Mouse (Mus musculus): ENCODE results near the gene Gm49384. TPM values are rescaled to one million over a fixed set of nuclear protein-coding genes. Genes with fewer than 3 reads are reported as not detected.
A peak's percentile ranks its signal among the peaks of the same experiment; 100 is the strongest.

Gene Gm49384
- total RNA-seq, 2 experiments from 2014 or later, result 3.5 to 5.1 TPM

GRCm38 (mm10) chr12:69215000-69215785 lies 11.1 kb upstream of the Gm49384 start:
- Histone ChIP-seq H3K4me3 (no peak overlapping the region), H3K27ac (peak overlapping the region; percentile 20; the same call in 1 of the 2 replicates)
- TF ChIP-seq CTCF (conservative IDR thresholded peaks at IDR 0.05), result no peak
- DNase-seq (ENCODE audit: low spot score in 2 of 2), result peak; percentile 67 to 72

- no peak for TF ChIP-seq CTCF (conservative IDR thresholded peaks at IDR 0.05)
- no peak overlapping the region for H3K27ac ChIP-seq
- no peak for DNase-seq (ENCODE audit: low spot score in 2 of 2)
- H3K4me3 ChIP-seq, result no peak overlapping the region
These were observed 10.3 kb upstream of the Gm49384 start for GRCm38 (mm10) chr12:69214393-69214792.

- Histone ChIP-seq H3K4me3 (no peak overlapping the region), H3K27ac (no peak overlapping the region)
- TF ChIP-seq CTCF (conservative IDR thresholded peaks at IDR 0.05), result peak; percentile 47
- DNase-seq (ENCODE audit: low spot score in 2 of 2), result no peak
These were observed 9.2 kb upstream of the Gm49384 start for GRCm38 (mm10) chr12:69213186-69213777.

- DNase-seq (ENCODE audit: low spot score in 2 of 2), result peak in 1 of 2 experiments; percentile 25
- peak; percentile 73 for TF ChIP-seq CTCF (conservative IDR thresholded peaks at IDR 0.05)
- Histone ChIP-seq H3K27ac (no peak overlapping the region), H3K4me3 (no peak overlapping the region)
These were observed 7.0 kb upstream of the Gm49384 start for GRCm38 (mm10) chr12:69211057-69211456.

- no peak overlapping the region for H3K27ac ChIP-seq
- TF ChIP-seq CTCF (conservative IDR thresholded peaks at IDR 0.05), result no peak
- H3K4me3 ChIP-seq, result no peak overlapping the region
- DNase-seq (ENCODE audit: low spot score in 2 of 2), result no peak
These were observed 6.3 kb upstream of the Gm49384 start for GRCm38 (mm10) chr12:69210056-69210979.

GRCm38 (mm10) chr12:69208520-69208919 lies 4.5 kb upstream of the Gm49384 start:
- peak; percentile 51 for TF ChIP-seq CTCF (conservative IDR thresholded peaks at IDR 0.05)
- DNase-seq (ENCODE audit: low spot score in 2 of 2), result no peak
- Histone ChIP-seq H3K27ac (no peak overlapping the region), H3K4me3 (no peak overlapping the region)

- H3K4me3 ChIP-seq, result no peak overlapping the region
- no peak overlapping the region for H3K27ac ChIP-seq
- TF ChIP-seq CTCF (conservative IDR thresholded peaks at IDR 0.05), result no peak
- DNase-seq (ENCODE audit: low spot score in 2 of 2), result no peak
These were observed 3.9 kb upstream of the Gm49384 start for GRCm38 (mm10) chr12:69207926-69208325.

GRCm38 (mm10) chr12:69207396-69207795 lies 3.3 kb upstream of the Gm49384 start:
- TF ChIP-seq CTCF (conservative IDR thresholded peaks at IDR 0.05), result no peak
- H3K4me3 ChIP-seq, result no peak overlapping the region
- DNase-seq (ENCODE audit: low spot score in 2 of 2), result no peak
- no peak overlapping the region for H3K27ac ChIP-seq

- Histone ChIP-seq H3K4me3 (no peak overlapping the region; the same call in 1 of the 2 replicates), H3K27ac (no peak overlapping the region)
- no peak for DNase-seq (ENCODE audit: low spot score in 2 of 2)
- TF ChIP-seq CTCF (conservative IDR thresholded peaks at IDR 0.05), result no peak
These were observed 5.1 kb downstream of the Gm49384 start for GRCm38 (mm10) chr12:69198985-69199384.

- Histone ChIP-seq H3K4me3 (peak within 1 kb of the TSS; percentile 100), H3K27ac (peak within 1 kb of the TSS; percentile 95)
- DNase-seq (ENCODE audit: low spot score in 2 of 2), result peak; percentile 63 to 65
- no peak for TF ChIP-seq CTCF (conservative IDR thresholded peaks at IDR 0.05)
These were observed 5.9 kb downstream of the Gm49384 start, which contains the start of gene Dnaaf2 for GRCm38 (mm10) chr12:69198164-69198535. TSS of gene Dnaaf2 (minus strand) at chr12:69198429.

GRCm38 (mm10) chr12:69197378-69198163 lies 6.5 kb downstream of the Gm49384 start:
- DNase-seq (ENCODE audit: low spot score in 2 of 2), result peak in 1 of 2 experiments; percentile 22
- Histone ChIP-seq H3K4me3 (peak overlapping the region; percentile 100), H3K27ac (peak overlapping the region; percentile 95)
- TF ChIP-seq CTCF (conservative IDR thresholded peaks at IDR 0.05), result no peak; the same call in 1 of the 2 replicates
